Mouse (Mus musculus) neural tube, embryonic 15.5 days (tissue): Measurements from ENCODE around the gene Faah. TPM values are rescaled to one million over a fixed set of nuclear protein-coding genes. Genes with fewer than 3 reads are reported as not detected.

Experiments
- ATAC-seq: fragments of 200-750 bp; cut with Nextera tagmentation; 2 replicates; pipeline ENCODE4 v1.8.0; 2017; ENCODE audit warnings: mild to moderate bottlenecking, moderate TSS enrichment, moderate library complexity; ENCODE audit not compliant: low FRiP score
- H3K27ac ChIP-seq: fragments of 300-500 bp; sonication (generic); replicated peaks from 2 replicates; pipeline ENCODE4 v1.5.1; 2015; ENCODE audit warnings: mild to moderate bottlenecking, inconsistent platforms
- H3K27me3 ChIP-seq: fragments of 300-500 bp; sonication (generic); replicated peaks from 2 replicates; pipeline ENCODE4 v1.6.1; 2015; ENCODE audit warnings: inconsistent platforms
- H3K36me3 ChIP-seq: fragments of 300-500 bp; sonication (generic); 2 replicates; pipeline ENCODE4 v1.6.1; 2015; ENCODE audit warnings: inconsistent platforms
- H3K4me1 ChIP-seq: fragments of 300-500 bp; sonication (generic); 2 replicates; pipeline ENCODE4 v1.6.1; 2015; ENCODE audit warnings: inconsistent platforms
- H3K4me2 ChIP-seq: fragments of 300-500 bp; sonication (generic); 2 replicates; pipeline ENCODE4 v1.6.1; 2015; ENCODE audit warnings: inconsistent platforms, mild to moderate bottlenecking, moderate library complexity
- H3K4me3 ChIP-seq: fragments of 300-500 bp; sonication (generic); replicated peaks from 2 replicates; pipeline ENCODE4 v1.5.1; 2015; ENCODE audit warnings: mild to moderate bottlenecking, inconsistent platforms
- H3K9ac ChIP-seq: fragments of 300-500 bp; sonication (generic); replicated peaks from 2 replicates; pipeline ENCODE4 v1.6.1; 2015; ENCODE audit warnings: mild to moderate bottlenecking, inconsistent platforms
- H3K9me3 ChIP-seq: fragments of 300-500 bp; sonication (generic); replicated peaks from 2 replicates; pipeline ENCODE4 v1.6.1; 2016; ENCODE audit warnings: inconsistent platforms
- WGBS: fragments of 180-500 bp; shearing (Covaris S2); methylation state at CpG from one replicate; pipeline ENCODE4 v1.1.7; 2015; ENCODE audit warnings: mixed read lengths; 5-methylcytosine and 5-hydroxymethylcytosine counted together
- polyA plus RNA-seq: library from polyadenylated mRNA; unstranded; fragments of >200 nt; fragmentation: Nextera tagmentation; extraction: Ambion mirVana; gene quantifications from 2 replicates; pipeline ENCODE4 v1.2.1, GENCODE M21; 2015

Gene Faah
- polyA plus RNA-seq, 1 experiment from 2014 or later = 22.8 TPM

GRCm38 (mm10) chr4:116042186-116042585 is 24.5 kb upstream of the Faah start:
- H3K4me2 ChIP-seq = no peak overlapping the region
- no peaks in the 10 kb centered on the region for H3K4me1 ChIP-seq
- H3K9me3 ChIP-seq = no peaks in the 10 kb centered on the region
- H3K27ac ChIP-seq = no peak overlapping the region
- H3K4me3 ChIP-seq = no peak overlapping the region
- H3K27me3 ChIP-seq = no peaks in the 10 kb centered on the region
- H3K9ac ChIP-seq = no peak overlapping the region
- H3K36me3 ChIP-seq = peaks cover 13% of the 10 kb centered on the region; the same call in 1 of the 2 replicates
- no peak for ATAC-seq
- WGBS = 88% methylated on average over 3 of the region's 3 CpGs

DNA sequence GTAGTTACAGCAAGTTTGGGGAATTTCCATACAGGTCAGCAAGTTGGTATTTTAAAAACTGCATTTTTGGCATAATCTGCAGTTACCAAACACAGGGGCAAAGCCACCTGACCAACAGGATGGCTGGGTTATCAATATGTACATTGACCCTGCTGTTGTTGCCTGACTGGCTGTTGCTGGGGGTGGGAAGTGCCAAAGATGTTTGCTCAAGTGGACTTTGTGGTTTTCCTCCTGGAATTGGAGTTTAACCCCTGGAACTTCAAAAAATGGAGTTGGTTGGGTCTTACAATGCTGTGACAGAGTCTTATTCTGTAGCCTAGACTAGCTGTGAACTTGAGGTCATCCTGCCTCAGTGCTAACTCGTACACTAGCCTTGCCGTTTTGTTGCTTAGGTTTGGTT is 22.7 kb upstream of the Faah start:
- ATAC-seq = no peak
- WGBS = 93% methylated on average over 2 of the region's 2 CpGs
- peaks cover 13% of the 10 kb centered on the region; the same call in 1 of the 2 replicates for H3K36me3 ChIP-seq
- H3K4me3 ChIP-seq = no peak overlapping the region
- H3K9me3 ChIP-seq = no peaks in the 10 kb centered on the region
- H3K4me1 ChIP-seq = no peaks in the 10 kb centered on the region
- H3K9ac ChIP-seq = no peak overlapping the region
- no peak overlapping the region for H3K4me2 ChIP-seq
- H3K27ac ChIP-seq = no peak overlapping the region
- no peaks in the 10 kb centered on the region for H3K27me3 ChIP-seq

- Histone ChIP-seq H3K27me3 (no peaks in the 10 kb centered on the region), H3K36me3 (peaks cover 28% of the 10 kb centered on the region), H3K9ac (no peak overlapping the region), H3K4me3 (no peak overlapping the region), H3K27ac (no peak overlapping the region), H3K4me2 (no peak overlapping the region), H3K4me1 (no peaks in the 10 kb centered on the region), H3K9me3 (no peaks in the 10 kb centered on the region)
- WGBS = 92% methylated on average over 5 of the region's 5 CpGs
- ATAC-seq = no peak
Measured at GRCm38 (mm10) chr4:116033374-116033773, 15.6 kb upstream of the Faah start.

GRCm38 (mm10) chr4:116032906-116033305 is 15.2 kb upstream of the Faah start:
- 91% methylated on average over 9 of the region's 9 CpGs for WGBS
- Histone ChIP-seq H3K9ac (no peak overlapping the region), H3K36me3 (peaks cover 28% of the 10 kb centered on the region), H3K27ac (no peak overlapping the region), H3K9me3 (no peaks in the 10 kb centered on the region), H3K4me1 (no peaks in the 10 kb centered on the region), H3K4me2 (no peak overlapping the region), H3K4me3 (no peak overlapping the region), H3K27me3 (no peaks in the 10 kb centered on the region)
- ATAC-seq = no peak

GRCm38 (mm10) chr4:116017300-116017901 is 325 bp downstream of the Faah start:
- peak overlapping the region; percentile 80 for H3K4me3 ChIP-seq
- no peaks in the 10 kb centered on the region for H3K9me3 ChIP-seq
- peak overlapping the region; percentile 81 for H3K27ac ChIP-seq
- H3K9ac ChIP-seq = peak overlapping the region; percentile 82
- H3K4me2 ChIP-seq = peak overlapping the region; percentile 95
- H3K27me3 ChIP-seq = peaks cover 40% of the 10 kb centered on the region
- peaks cover 19% of the 10 kb centered on the region for H3K4me1 ChIP-seq
- no peaks in the 10 kb centered on the region for H3K36me3 ChIP-seq
- under 1% methylated on average over 60 of the region's 60 CpGs for WGBS
- peak; percentile 93 for ATAC-seq

DNA sequence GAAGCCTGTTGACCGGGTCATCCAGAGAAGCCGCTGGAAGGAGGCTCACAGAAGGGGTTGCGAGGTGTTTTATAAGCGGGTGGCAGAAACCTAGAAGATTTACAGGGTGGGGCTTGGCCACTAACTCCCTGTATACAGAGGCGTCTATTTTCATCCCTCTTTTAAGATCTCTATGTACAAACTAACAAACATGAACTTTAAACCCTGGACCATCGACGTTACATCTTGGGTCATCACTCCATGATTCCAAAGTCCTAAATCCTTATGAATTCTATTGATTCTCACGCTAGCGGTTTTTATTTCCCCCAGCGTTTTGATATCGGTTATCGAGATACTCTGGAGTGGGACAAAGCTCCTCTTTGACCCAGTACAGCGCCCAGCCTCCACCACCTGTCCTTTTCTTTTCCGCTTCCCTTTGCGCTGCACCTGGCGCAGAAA is 845 bp downstream of the Faah start:
- peak overlapping the region; percentile 82 for H3K9ac ChIP-seq
- H3K4me3 ChIP-seq = peak overlapping the region; percentile 80
- H3K36me3 ChIP-seq = no peaks in the 10 kb centered on the region
- H3K27ac ChIP-seq = peak overlapping the region; percentile 81; the same call in 1 of the 2 replicates
- ATAC-seq = no peak
- peaks cover 40% of the 10 kb centered on the region for H3K27me3 ChIP-seq
- 6% methylated on average over 16 of the region's 16 CpGs for WGBS
- no peaks in the 10 kb centered on the region for H3K9me3 ChIP-seq
- peak overlapping the region; percentile 95 for H3K4me2 ChIP-seq
- H3K4me1 ChIP-seq = peaks cover 19% of the 10 kb centered on the region

GRCm38 (mm10) chr4:116016396-116016795 is 1.3 kb downstream of the Faah start:
- H3K9ac ChIP-seq = peak overlapping the region; percentile 82; the same call in 1 of the 2 replicates
- H3K36me3 ChIP-seq = no peaks in the 10 kb centered on the region
- H3K4me2 ChIP-seq = peak overlapping the region; percentile 95
- no peak overlapping the region for H3K27ac ChIP-seq
- 27% methylated on average over 3 of the region's 3 CpGs for WGBS
- H3K27me3 ChIP-seq = peaks cover 40% of the 10 kb centered on the region
- peaks cover 19% of the 10 kb centered on the region for H3K4me1 ChIP-seq
- H3K4me3 ChIP-seq = peak overlapping the region; percentile 80
- H3K9me3 ChIP-seq = no peaks in the 10 kb centered on the region
- no peak for ATAC-seq

DNA sequence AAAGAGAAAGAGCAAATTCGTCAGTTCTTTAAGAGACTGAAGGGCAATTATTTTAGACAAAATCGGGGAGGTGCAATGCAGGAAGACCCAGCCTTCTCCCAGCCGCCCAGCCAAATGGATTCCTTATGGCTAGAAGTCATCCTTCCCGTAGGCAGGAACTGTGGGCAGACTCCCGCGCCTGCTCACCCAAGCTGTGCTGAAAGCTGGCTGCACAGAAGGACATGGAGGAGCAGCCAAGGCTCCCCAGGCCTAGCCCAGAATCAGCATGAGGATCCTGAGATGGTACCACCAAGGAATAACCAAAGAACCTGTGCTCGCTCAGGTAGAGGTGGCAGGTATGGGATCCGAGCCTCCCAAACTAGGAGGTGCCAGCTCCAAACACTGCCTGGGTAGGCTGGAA is 1.7 kb downstream of the Faah start:
- Histone ChIP-seq H3K9me3 (no peaks in the 10 kb centered on the region), H3K27me3 (peaks cover 40% of the 10 kb centered on the region), H3K9ac (no peak overlapping the region), H3K36me3 (no peaks in the 10 kb centered on the region), H3K4me1 (peaks cover 19% of the 10 kb centered on the region), H3K4me3 (no peak overlapping the region), H3K4me2 (peak overlapping the region; percentile 95), H3K27ac (no peak overlapping the region)
- 69% methylated on average over 8 of the region's 8 CpGs for WGBS
- no peak for ATAC-seq

DNA sequence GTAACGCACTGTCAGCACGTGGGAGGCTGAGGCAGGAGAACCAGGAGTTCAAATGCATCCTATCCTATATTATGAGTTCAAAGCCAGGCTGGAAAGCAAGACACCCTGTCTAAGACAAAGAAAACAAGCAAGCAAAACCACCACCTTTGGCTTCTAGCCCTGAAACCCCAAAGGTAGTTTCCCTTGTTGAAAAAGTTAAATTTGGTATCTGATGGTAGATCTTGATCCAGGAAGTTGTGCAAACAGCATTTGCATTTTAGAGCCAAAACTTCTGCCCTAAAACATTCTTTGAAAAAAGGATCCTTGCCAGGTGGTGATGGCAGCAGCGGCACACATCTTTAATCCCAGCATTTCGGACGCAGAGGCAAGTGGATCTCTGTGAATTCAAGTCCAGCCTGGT is 2.2 kb downstream of the Faah start:
- no peak overlapping the region for H3K4me3 ChIP-seq
- 86% methylated on average over 5 of the region's 5 CpGs for WGBS
- ATAC-seq = no peak
- peaks cover 19% of the 10 kb centered on the region for H3K4me1 ChIP-seq
- H3K27me3 ChIP-seq = peaks cover 40% of the 10 kb centered on the region
- H3K4me2 ChIP-seq = no peak overlapping the region
- no peaks in the 10 kb centered on the region for H3K9me3 ChIP-seq
- no peaks in the 10 kb centered on the region for H3K36me3 ChIP-seq
- no peak overlapping the region for H3K9ac ChIP-seq
- no peak overlapping the region for H3K27ac ChIP-seq

DNA sequence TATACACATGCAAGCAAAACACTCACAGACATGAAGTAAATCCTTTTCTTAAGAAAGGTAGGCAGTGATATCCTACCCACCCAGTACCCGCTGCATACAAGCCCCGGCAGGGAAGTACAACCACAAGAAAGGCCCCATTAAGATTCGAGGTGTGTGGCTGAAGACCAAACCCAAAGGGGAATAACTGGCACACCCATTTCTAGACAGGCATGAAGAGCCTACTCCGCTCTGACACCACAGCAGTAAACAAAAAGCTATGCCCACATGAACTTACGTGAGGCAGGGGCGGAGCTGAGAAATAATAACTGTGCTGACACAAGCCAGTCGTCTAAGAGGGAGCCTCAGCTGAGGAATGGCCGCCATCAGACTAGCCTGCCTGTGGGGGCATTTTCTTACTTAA is 7.5 kb downstream of the Faah start:
- Histone ChIP-seq H3K27ac (no peak overlapping the region), H3K36me3 (no peaks in the 10 kb centered on the region), H3K4me3 (no peak overlapping the region), H3K27me3 (peaks cover 11% of the 10 kb centered on the region), H3K9me3 (no peaks in the 10 kb centered on the region), H3K4me2 (no peak overlapping the region), H3K4me1 (peaks cover 4% of the 10 kb centered on the region; the same call in 1 of the 2 replicates), H3K9ac (no peak overlapping the region)
- WGBS = 81% methylated on average over 8 of the region's 8 CpGs
- no peak for ATAC-seq

- ATAC-seq = no peak
- no peak overlapping the region for H3K9ac ChIP-seq
- H3K27me3 ChIP-seq = peaks cover 23% of the 10 kb centered on the region; the same call in 1 of the 2 replicates
- no peak overlapping the region for H3K4me3 ChIP-seq
- 67% methylated on average over 4 of the region's 4 CpGs for WGBS
- H3K27ac ChIP-seq = no peak overlapping the region
- no peaks in the 10 kb centered on the region for H3K36me3 ChIP-seq
- no peaks in the 10 kb centered on the region for H3K9me3 ChIP-seq
- H3K4me1 ChIP-seq = no peaks in the 10 kb centered on the region
- H3K4me2 ChIP-seq = no peak overlapping the region
Measured at GRCm38 (mm10) chr4:116001206-116001605, 16.5 kb downstream of the Faah start.

DNA sequence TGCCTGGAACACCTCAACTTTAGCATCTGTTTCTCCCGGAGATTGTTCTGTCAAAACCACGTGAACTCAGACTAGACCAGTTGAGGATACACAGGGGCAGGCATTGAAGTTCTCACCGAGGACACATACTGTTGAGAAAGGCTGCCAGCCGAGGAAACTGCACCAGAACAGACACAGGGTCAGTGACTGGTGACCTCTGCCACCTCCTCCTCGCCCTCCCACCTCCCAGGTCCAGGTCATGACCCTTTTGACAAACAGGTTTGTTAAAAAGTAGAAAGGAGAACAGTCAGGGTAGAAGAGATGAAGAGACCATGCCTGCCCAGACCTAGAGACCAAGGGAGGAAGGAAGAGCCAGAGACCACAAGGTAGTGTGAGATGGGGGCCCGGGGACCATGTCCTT is 17.1 kb downstream of the Faah start:
- no peak overlapping the region for H3K4me3 ChIP-seq
- 60% methylated on average over 6 of the region's 6 CpGs for WGBS
- H3K4me1 ChIP-seq = no peaks in the 10 kb centered on the region
- H3K36me3 ChIP-seq = no peaks in the 10 kb centered on the region
- H3K9me3 ChIP-seq = no peaks in the 10 kb centered on the region
- peaks cover 23% of the 10 kb centered on the region; the same call in 1 of the 2 replicates for H3K27me3 ChIP-seq
- H3K9ac ChIP-seq = no peak overlapping the region
- no peak overlapping the region for H3K27ac ChIP-seq
- no peak for ATAC-seq
- H3K4me2 ChIP-seq = no peak overlapping the region
